Mouse (Mus musculus) CH12.LX (cell line): Measurements from ENCODE around the gene Dtx3.

Source experiments
- BHLHE40 ChIP-seq: IDR thresholded peaks from 2 replicates; pipeline ENCODE4 v1.6.1; 2011; ENCODE audit warnings: mild to moderate bottlenecking, low read depth, low read length, improper control_type of control experiment
- CTCF ChIP-seq, 2 experiments: IDR thresholded peaks in 1 of 2; conservative IDR thresholded peaks in 1 of 2; 2 replicates each; pipeline ENCODE4 v1.5.1; 2011 to 2012; ENCODE audit warnings: low read depth in 2 of 2, low read length in 2 of 2, improper control_type of control experiment in 1 of 2, inconsistent platforms in 1 of 2, mild to moderate bottlenecking in 1 of 2, moderate library complexity in 1 of 2
- E2F4 ChIP-seq: IDR thresholded peaks from 2 replicates; pipeline ENCODE4 v1.6.1; 2011; ENCODE audit warnings: low read depth, low read length, improper control_type of control experiment; ENCODE audit not compliant: insufficient replicate concordance
- EP300 ChIP-seq: IDR thresholded peaks from 2 replicates; pipeline ENCODE4 v1.6.1; 2011; ENCODE audit warnings: low read length, improper control_type of control experiment
- NELFE ChIP-seq: IDR thresholded peaks from 2 replicates; pipeline ENCODE4 v1.6.1; 2011; ENCODE audit warnings: low read depth, low read length, improper control_type of control experiment
- SIN3A ChIP-seq: IDR thresholded peaks from 2 replicates; pipeline ENCODE4 v1.6.1; 2012; ENCODE audit warnings: low read length, improper control_type of control experiment, inconsistent platforms
- TBP ChIP-seq: conservative IDR thresholded peaks from 2 replicates; pipeline ENCODE4 v1.6.1; 2011; ENCODE audit warnings: low read depth, low read length, improper control_type of control experiment

GRCm38 (mm10) chr10:127236541-127236940, 41.0 kb upstream of the Dtx3 start:
- TF ChIP-seq SIN3A (no peak), TBP (no peak), CTCF (conservative IDR thresholded peaks at IDR 0.05 in 1 of 2, IDR thresholded peaks at IDR 0.05 in 1 of 2; ENCODE audit: low read depth in 2 of 2, low read length in 2 of 2) (no peak), NELFE (no peak), E2F4 (no peak), BHLHE40 (no peak), EP300 (no peak)
